Mouse (Mus musculus): Measurements from ENCODE around the gene Unc119. TPM values are rescaled to one million over a fixed set of nuclear protein-coding genes. Genes with fewer than 3 reads are reported as not detected.

Gene Unc119
- polyA plus RNA-seq, 1 experiment from 2014 or later, result 73.1 TPM

GRCm38 (mm10) chr11:78333992-78334391, 9.3 kb upstream of the Unc119 start:
- 93% methylated on average over 5 of the region's 5 CpGs for WGBS
- no peak for DNase-seq (ENCODE audit: low spot score)
- ATAC-seq (ENCODE audit: low FRiP score), result no peak
- H3K27ac ChIP-seq (ENCODE audit: low read depth, low read length), result no peak overlapping the region
- H3K36me3 ChIP-seq (ENCODE audit: control insufficient read depth, insufficient read depth, low read length), result peaks cover 6% of the 10 kb centered on the region; the same call in 1 of the 2 replicates
- no peaks in the 10 kb centered on the region for H3K9me3 ChIP-seq (ENCODE audit: control insufficient read depth, low read length)
- H3K4me3 ChIP-seq (ENCODE audit: low read depth, low read length), result no peak overlapping the region
- H3K9ac ChIP-seq (ENCODE audit: low read depth, low read length), result no peak overlapping the region
- H3K4me1 ChIP-seq (replicated peaks; ENCODE audit: control insufficient read depth, insufficient read depth, low read length), result 0 out of 2 replicates have a peak, but pooled peaks cover 2% of the 10 kb centered on the region
- H3K27me3 ChIP-seq (ENCODE audit: control insufficient read depth, insufficient read depth, low read length), result no peaks in the 10 kb centered on the region
- H3K4me2 ChIP-seq (replicated peaks; ENCODE audit: low read depth, low read length), result no peak overlapping the region

GRCm38 (mm10) chr11:78337040-78337439, 6.2 kb upstream of the Unc119 start:
- ATAC-seq (ENCODE audit: low FRiP score) (no peak), DNase-seq (ENCODE audit: low spot score) (no peak)
- no peaks in the 10 kb centered on the region for H3K27me3 ChIP-seq (ENCODE audit: control insufficient read depth, insufficient read depth, low read length)
- no peak overlapping the region for H3K27ac ChIP-seq (ENCODE audit: low read depth, low read length)
- H3K9me3 ChIP-seq (ENCODE audit: control insufficient read depth, low read length), result no peaks in the 10 kb centered on the region
- 96% methylated on average over 8 of the region's 8 CpGs for WGBS
- no peaks in the 10 kb centered on the region for H3K4me1 ChIP-seq (replicated peaks; ENCODE audit: control insufficient read depth, insufficient read depth, low read length)
- H3K9ac ChIP-seq (ENCODE audit: low read depth, low read length), result no peak overlapping the region
- no peak overlapping the region for H3K4me3 ChIP-seq (ENCODE audit: low read depth, low read length)
- peaks cover 8% of the 10 kb centered on the region; the same call in 1 of the 2 replicates for H3K36me3 ChIP-seq (ENCODE audit: control insufficient read depth, insufficient read depth, low read length)
- no peak overlapping the region for H3K4me2 ChIP-seq (replicated peaks; ENCODE audit: low read depth, low read length)

GRCm38 (mm10) chr11:78341702-78342101, 1.6 kb upstream of the Unc119 start:
- H3K9ac ChIP-seq (ENCODE audit: low read depth, low read length), result no peak overlapping the region
- no peak for ATAC-seq (ENCODE audit: low FRiP score)
- no peak for DNase-seq (ENCODE audit: low spot score)
- 86% methylated on average over 12 of the region's 12 CpGs for WGBS
- H3K4me2 ChIP-seq (replicated peaks; ENCODE audit: low read depth, low read length), result no peak overlapping the region
- H3K9me3 ChIP-seq (ENCODE audit: control insufficient read depth, low read length), result no peaks in the 10 kb centered on the region
- H3K27ac ChIP-seq (ENCODE audit: low read depth, low read length), result no peak overlapping the region
- H3K36me3 ChIP-seq (ENCODE audit: control insufficient read depth, insufficient read depth, low read length), result 0 out of 2 replicates have a peak, but pooled peaks cover 3% of the 10 kb centered on the region
- no peak overlapping the region for H3K4me3 ChIP-seq (ENCODE audit: low read depth, low read length)
- no peaks in the 10 kb centered on the region for H3K27me3 ChIP-seq (ENCODE audit: control insufficient read depth, insufficient read depth, low read length)
- H3K4me1 ChIP-seq (replicated peaks; ENCODE audit: control insufficient read depth, insufficient read depth, low read length), result peaks cover 4% of the 10 kb centered on the region; the same call in 1 of the 2 replicates

GRCm38 (mm10) chr11:78344328-78344889, 1.1 kb downstream of the Unc119 start:
- Histone ChIP-seq H3K4me1 (replicated peaks; ENCODE audit: control insufficient read depth, insufficient read depth, low read length) (peaks cover 4% of the 10 kb centered on the region; the same call in 1 of the 2 replicates), H3K4me2 (replicated peaks; ENCODE audit: low read depth, low read length) (peak overlapping the region; percentile 82), H3K27me3 (ENCODE audit: control insufficient read depth, insufficient read depth, low read length) (no peaks in the 10 kb centered on the region), H3K9me3 (ENCODE audit: control insufficient read depth, low read length) (no peaks in the 10 kb centered on the region), H3K9ac (ENCODE audit: low read depth, low read length) (peak overlapping the region; percentile 94), H3K4me3 (ENCODE audit: low read depth, low read length) (peak overlapping the region; percentile 90), H3K36me3 (ENCODE audit: control insufficient read depth, insufficient read depth, low read length) (0 out of 2 replicates have a peak, but pooled peaks cover 3% of the 10 kb centered on the region), H3K27ac (ENCODE audit: low read depth, low read length) (peak overlapping the region; percentile 86)
- no peak for ATAC-seq (ENCODE audit: low FRiP score)
- WGBS, result 84% methylated on average over 6 of the region's 6 CpGs
- DNase-seq (ENCODE audit: low spot score), result no peak

DNA sequence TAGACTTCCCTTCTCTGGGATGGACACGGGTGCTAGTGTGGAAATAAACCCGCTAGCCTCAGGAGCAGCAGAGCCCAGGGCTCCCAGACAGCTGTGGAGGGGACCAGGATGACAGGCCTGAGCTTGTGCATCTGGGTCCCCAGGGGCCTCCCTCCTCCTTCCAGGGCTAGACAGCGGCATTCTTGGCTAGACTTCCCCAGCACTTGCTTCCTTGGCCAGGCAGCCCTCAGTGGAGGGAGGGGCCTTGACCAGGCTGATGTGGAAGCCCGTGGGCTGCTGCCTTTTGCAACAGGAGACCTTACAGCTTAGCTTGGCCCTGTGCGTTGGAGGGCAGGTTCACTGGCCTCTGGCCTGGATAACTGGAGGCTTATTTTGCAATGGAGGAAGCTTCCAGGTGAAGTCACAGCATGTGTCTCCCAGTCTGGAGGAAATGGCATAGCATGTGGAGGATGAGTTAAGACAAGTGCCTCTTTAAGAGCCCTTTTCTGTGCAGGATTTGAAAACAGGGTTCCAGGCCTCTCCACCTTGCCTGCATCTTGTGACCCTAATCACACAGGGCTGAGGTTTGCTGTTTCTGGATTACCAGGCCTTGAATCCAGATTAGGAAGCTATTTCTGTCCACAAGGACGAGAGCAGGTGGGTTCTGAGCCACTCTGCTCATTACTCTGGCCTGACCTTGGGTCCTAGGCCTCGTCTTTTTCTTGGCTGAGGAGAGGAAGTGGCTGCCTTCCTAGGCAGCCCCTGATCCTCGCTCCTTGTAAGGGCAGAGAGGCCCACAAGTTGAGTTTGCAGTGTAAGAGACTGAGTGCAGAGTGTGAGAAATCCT, 1.8 kb downstream of the Unc119 start:
- peak overlapping the region; percentile 2; the same call in 1 of the 2 replicates for H3K9ac ChIP-seq (ENCODE audit: low read depth, low read length)
- no peak for ATAC-seq (ENCODE audit: low FRiP score)
- WGBS, result 69% methylated on average over 8 of the region's 8 CpGs
- 0 out of 2 replicates have a peak overlapping the region, but pooled peaks have one; percentile 3 for H3K4me2 ChIP-seq (replicated peaks; ENCODE audit: low read depth, low read length)
- DNase-seq (ENCODE audit: low spot score), result no peak
- H3K9me3 ChIP-seq (ENCODE audit: control insufficient read depth, low read length), result no peaks in the 10 kb centered on the region
- H3K36me3 ChIP-seq (ENCODE audit: control insufficient read depth, insufficient read depth, low read length), result 0 out of 2 replicates have a peak, but pooled peaks cover 3% of the 10 kb centered on the region
- H3K4me1 ChIP-seq (replicated peaks; ENCODE audit: control insufficient read depth, insufficient read depth, low read length), result peaks cover 4% of the 10 kb centered on the region; the same call in 1 of the 2 replicates
- no peak overlapping the region for H3K27ac ChIP-seq (ENCODE audit: low read depth, low read length)
- no peaks in the 10 kb centered on the region for H3K27me3 ChIP-seq (ENCODE audit: control insufficient read depth, insufficient read depth, low read length)
- H3K4me3 ChIP-seq (ENCODE audit: low read depth, low read length), result no peak overlapping the region

GRCm38 (mm10) chr11:78345801-78346200, 2.5 kb downstream of the Unc119 start:
- H3K27me3 ChIP-seq (ENCODE audit: control insufficient read depth, insufficient read depth, low read length), result no peaks in the 10 kb centered on the region
- no peaks in the 10 kb centered on the region for H3K9me3 ChIP-seq (ENCODE audit: control insufficient read depth, low read length)
- no peak overlapping the region for H3K4me3 ChIP-seq (ENCODE audit: low read depth, low read length)
- no peak overlapping the region for H3K4me2 ChIP-seq (replicated peaks; ENCODE audit: low read depth, low read length)
- H3K36me3 ChIP-seq (ENCODE audit: control insufficient read depth, insufficient read depth, low read length), result 0 out of 2 replicates have a peak, but pooled peaks cover 2% of the 10 kb centered on the region
- DNase-seq (ENCODE audit: low spot score) (no peak), ATAC-seq (ENCODE audit: low FRiP score) (no peak)
- 80% methylated on average over 7 of the region's 7 CpGs for WGBS
- no peak overlapping the region for H3K9ac ChIP-seq (ENCODE audit: low read depth, low read length)
- H3K27ac ChIP-seq (ENCODE audit: low read depth, low read length), result no peak overlapping the region
- peaks cover 4% of the 10 kb centered on the region; the same call in 1 of the 2 replicates for H3K4me1 ChIP-seq (replicated peaks; ENCODE audit: control insufficient read depth, insufficient read depth, low read length)

- Histone ChIP-seq H3K4me1 (replicated peaks; ENCODE audit: control insufficient read depth, insufficient read depth, low read length) (peaks cover 4% of the 10 kb centered on the region; the same call in 1 of the 2 replicates), H3K9me3 (ENCODE audit: control insufficient read depth, low read length) (no peaks in the 10 kb centered on the region), H3K4me3 (ENCODE audit: low read depth, low read length) (no peak overlapping the region), H3K27ac (ENCODE audit: low read depth, low read length) (no peak overlapping the region), H3K4me2 (replicated peaks; ENCODE audit: low read depth, low read length) (no peak overlapping the region), H3K27me3 (ENCODE audit: control insufficient read depth, insufficient read depth, low read length) (no peaks in the 10 kb centered on the region), H3K36me3 (ENCODE audit: control insufficient read depth, insufficient read depth, low read length) (no peaks in the 10 kb centered on the region), H3K9ac (ENCODE audit: low read depth, low read length) (no peak overlapping the region)
- 91% methylated on average over 6 of the region's 6 CpGs for WGBS
- ATAC-seq (ENCODE audit: low FRiP score) (no peak), DNase-seq (ENCODE audit: low spot score) (no peak)
Measured at GRCm38 (mm10) chr11:78346326-78347069, 3.2 kb downstream of the Unc119 start.

DNA sequence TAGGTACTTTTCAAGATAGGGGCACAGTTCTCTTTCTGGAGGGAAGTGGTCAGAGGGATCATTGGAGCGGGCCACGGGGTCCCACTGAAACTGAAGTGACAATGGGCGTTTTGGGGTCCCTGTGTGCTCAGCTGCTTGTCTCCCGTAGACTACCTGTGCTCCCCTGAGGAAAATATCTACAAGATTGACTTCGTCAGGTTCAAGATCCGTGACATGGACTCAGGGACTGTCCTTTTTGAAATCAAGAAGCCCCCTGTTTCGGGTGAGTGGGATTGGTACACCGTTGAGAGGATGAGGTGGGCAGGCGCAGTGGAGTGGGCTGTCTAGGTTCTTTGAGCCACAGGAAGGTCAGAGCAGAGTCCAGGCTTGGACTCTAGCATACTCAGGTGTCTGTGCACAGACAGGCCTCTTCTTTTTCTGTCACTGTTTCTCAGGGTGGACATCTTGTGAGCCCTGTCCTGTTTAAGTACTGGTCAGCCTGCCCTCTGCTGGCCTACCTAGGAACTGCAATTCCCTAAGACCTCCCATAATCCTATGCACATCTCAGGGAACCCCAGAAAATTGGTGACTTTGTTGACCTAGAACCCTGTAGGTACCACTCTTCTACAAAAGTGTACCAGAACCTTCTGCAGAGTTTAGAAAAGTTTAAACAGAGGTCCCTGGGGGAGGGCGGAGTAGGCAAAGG, 3.9 kb downstream of the Unc119 start:
- no peak overlapping the region for H3K9ac ChIP-seq (ENCODE audit: low read depth, low read length)
- peaks cover 4% of the 10 kb centered on the region; the same call in 1 of the 2 replicates for H3K4me1 ChIP-seq (replicated peaks; ENCODE audit: control insufficient read depth, insufficient read depth, low read length)
- H3K4me2 ChIP-seq (replicated peaks; ENCODE audit: low read depth, low read length), result no peak overlapping the region
- no peaks in the 10 kb centered on the region for H3K27me3 ChIP-seq (ENCODE audit: control insufficient read depth, insufficient read depth, low read length)
- no peak overlapping the region for H3K27ac ChIP-seq (ENCODE audit: low read depth, low read length)
- H3K36me3 ChIP-seq (ENCODE audit: control insufficient read depth, insufficient read depth, low read length), result no peaks in the 10 kb centered on the region
- no peak overlapping the region for H3K4me3 ChIP-seq (ENCODE audit: low read depth, low read length)
- no peaks in the 10 kb centered on the region for H3K9me3 ChIP-seq (ENCODE audit: control insufficient read depth, low read length)
- WGBS, result 91% methylated on average over 10 of the region's 10 CpGs
- ATAC-seq (ENCODE audit: low FRiP score) (no peak), DNase-seq (ENCODE audit: low spot score) (peak; percentile 91)
